28 mouse cellular contexts compared by ENCODE assay signal in the genomic region with DNA sequence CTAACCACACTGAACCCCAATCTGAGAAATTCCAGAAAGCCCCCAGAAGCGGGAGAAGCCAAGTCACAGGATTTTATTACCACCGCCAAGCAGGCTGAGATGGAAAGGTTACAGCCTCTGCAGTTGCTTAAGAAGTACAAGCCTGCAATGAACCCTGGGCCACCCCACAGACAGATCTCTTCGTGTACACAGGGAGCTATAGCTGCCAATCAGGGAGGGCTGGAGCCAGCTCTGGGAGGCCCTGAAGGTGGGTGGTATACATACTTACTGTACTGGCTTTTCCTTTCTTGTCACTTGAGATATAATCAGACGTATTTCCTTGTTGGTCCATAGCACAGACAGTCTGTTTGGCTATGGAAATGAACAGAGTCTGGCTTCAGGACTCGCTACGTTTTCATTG. TPM values are rescaled to one million over a fixed set of nuclear protein-coding genes. Genes with fewer than 3 reads are reported as not detected.
DNase-seq lines count a peak whose midpoint lies in the region; ATAC-seq lines count a peak whose summit lies in the region.
"Had no signal": no experiment of that assay in that cellular context is flagged by ENCODE, and none has a peak within 500 bp of the region (broad histone marks: within the 10 kb centered on the region; RNA-seq: fewer than 3 reads in every experiment).

No protein-coding gene starts in this region.

- no peak overlapping the region for H3K4me3 ChIP-seq in kidney, embryonic 16.5 days (ENCODE audit: low read length)
- H3K4me3 ChIP-seq in embryonic facial prominence, embryonic 10.5 days = no peak overlapping the region
- H3K4me3 ChIP-seq in intestine, embryonic 16.5 days (ENCODE audit: low read length) = no peak overlapping the region
- H3K4me3 ChIP-seq in stomach, embryonic 14.5 days (ENCODE audit: low read depth, low read length) = no peak overlapping the region
- H3K4me3 ChIP-seq in hindbrain, embryonic 12.5 days = no peak overlapping the region
- H3K4me3 ChIP-seq: embryonic facial prominence, embryonic 12.5 days; forebrain, embryonic 10.5 days; forebrain, embryonic 15.5 days; heart, embryonic 10.5 days; heart, embryonic 15.5 days; kidney, embryonic 15.5 days; megakaryocyte, embryonic 14.5 days; midbrain, embryonic 13.5 days; neural tube, embryonic 13.5 days had no signal

- no peaks in the 10 kb centered on the region for H3K27me3 ChIP-seq in kidney, embryonic 16.5 days (ENCODE audit: insufficient read depth, low read length)
- H3K27me3 ChIP-seq in embryonic facial prominence, embryonic 10.5 days (replicated peaks; ENCODE audit: low read depth, poor library complexity, severe bottlenecking) = no peaks in the 10 kb centered on the region
- no peaks in the 10 kb centered on the region for H3K27me3 ChIP-seq in intestine, embryonic 16.5 days (replicated peaks; ENCODE audit: control insufficient read depth, insufficient read depth, low read length)
- H3K27me3 ChIP-seq in stomach, embryonic 14.5 days (ENCODE audit: control insufficient read depth, insufficient read depth, low read length) = no peaks in the 10 kb centered on the region
- no peaks in the 10 kb centered on the region for H3K27me3 ChIP-seq in hindbrain, embryonic 12.5 days
- H3K27me3 ChIP-seq: embryonic facial prominence, embryonic 12.5 days; forebrain, embryonic 15.5 days; heart, embryonic 15.5 days; kidney, embryonic 15.5 days; midbrain, embryonic 13.5 days; neural tube, embryonic 13.5 days had no signal

- no peak overlapping the region for H3K9ac ChIP-seq in kidney, embryonic 16.5 days (replicated peaks; ENCODE audit: low read length)
- no peak overlapping the region for H3K9ac ChIP-seq in intestine, embryonic 16.5 days (ENCODE audit: low read depth, low read length)
- H3K9ac ChIP-seq in stomach, embryonic 14.5 days (replicated peaks; ENCODE audit: low read depth, low read length) = no peak overlapping the region
- no peak overlapping the region for H3K9ac ChIP-seq in hindbrain, embryonic 12.5 days
- H3K9ac ChIP-seq: embryonic facial prominence, embryonic 12.5 days; forebrain, embryonic 15.5 days; heart, embryonic 15.5 days; kidney, embryonic 15.5 days; midbrain, embryonic 13.5 days; neural tube, embryonic 13.5 days had no signal

- ATAC-seq in kidney, embryonic 16.5 days (ENCODE audit: low FRiP score, low TSS enrichment) = 0 out of 2 replicates have a peak, but pooled peaks have one; percentile 42
- ATAC-seq in intestine, embryonic 16.5 days = peak; percentile 74
- 0 out of 2 replicates have a peak, but pooled peaks have one; percentile 20 for ATAC-seq in stomach, embryonic 14.5 days (ENCODE audit: insufficient number of reproducible peaks, insufficient read depth, low FRiP score, low read depth)
- no peak for ATAC-seq in hindbrain, embryonic 12.5 days (ENCODE audit: low FRiP score)
- ATAC-seq: forebrain, embryonic 15.5 days; hindbrain, postnatal 0 days; midbrain, embryonic 13.5 days had no signal

- H3K4me2 ChIP-seq in kidney, embryonic 16.5 days (replicated peaks; ENCODE audit: low read depth, low read length) = no peak overlapping the region
- H3K4me2 ChIP-seq in intestine, embryonic 16.5 days (ENCODE audit: low read depth, low read length) = no peak overlapping the region
- no peak overlapping the region for H3K4me2 ChIP-seq in stomach, embryonic 14.5 days (replicated peaks; ENCODE audit: low read depth, low read length)
- no peak overlapping the region for H3K4me2 ChIP-seq in hindbrain, embryonic 12.5 days (replicated peaks)
- H3K4me2 ChIP-seq: embryonic facial prominence, embryonic 12.5 days; forebrain, embryonic 15.5 days; heart, embryonic 15.5 days; kidney, embryonic 15.5 days; midbrain, embryonic 13.5 days; neural tube, embryonic 13.5 days had no signal

- no peaks in the 10 kb centered on the region for H3K9me3 ChIP-seq in kidney, embryonic 16.5 days (ENCODE audit: low read length)
- no peaks in the 10 kb centered on the region for H3K9me3 ChIP-seq in embryonic facial prominence, embryonic 10.5 days
- no peaks in the 10 kb centered on the region for H3K9me3 ChIP-seq in intestine, embryonic 16.5 days (ENCODE audit: control insufficient read depth, low read length)
- H3K9me3 ChIP-seq in stomach, embryonic 14.5 days (ENCODE audit: control insufficient read depth, low read depth, low read length) = no peaks in the 10 kb centered on the region
- no peaks in the 10 kb centered on the region for H3K9me3 ChIP-seq in hindbrain, embryonic 12.5 days (replicated peaks)
- H3K9me3 ChIP-seq: embryonic facial prominence, embryonic 12.5 days; forebrain, embryonic 10.5 days; forebrain, embryonic 15.5 days; G1E; heart, embryonic 10.5 days; heart, embryonic 15.5 days; kidney, embryonic 15.5 days; megakaryocyte, embryonic 14.5 days; midbrain, embryonic 13.5 days; neural tube, embryonic 13.5 days had no signal

- peaks cover 12% of the 10 kb centered on the region; the same call in 1 of the 2 replicates for H3K4me1 ChIP-seq in kidney, embryonic 16.5 days (ENCODE audit: insufficient read depth, low read length)
- peaks cover 25% of the 10 kb centered on the region for H3K4me1 ChIP-seq in embryonic facial prominence, embryonic 10.5 days
- H3K4me1 ChIP-seq in intestine, embryonic 16.5 days (ENCODE audit: control insufficient read depth, insufficient read depth, low read length) = 0 out of 2 replicates have a peak, but pooled peaks cover 2% of the 10 kb centered on the region
- no peaks in the 10 kb centered on the region for H3K4me1 ChIP-seq in stomach, embryonic 14.5 days (ENCODE audit: control insufficient read depth, insufficient read depth, low read length)
- H3K4me1 ChIP-seq in hindbrain, embryonic 12.5 days = peaks cover 5% of the 10 kb centered on the region; the same call in 1 of the 2 replicates
- H3K4me1 ChIP-seq: forebrain, embryonic 15.5 days had no signal

- 0 out of 2 replicates have a peak, but pooled peaks cover 6% of the 10 kb centered on the region for H3K36me3 ChIP-seq in kidney, embryonic 16.5 days (ENCODE audit: insufficient read depth, low read length)
- H3K36me3 ChIP-seq in embryonic facial prominence, embryonic 10.5 days (replicated peaks) = peaks cover 4% of the 10 kb centered on the region; the same call in 1 of the 2 replicates
- no peaks in the 10 kb centered on the region for H3K36me3 ChIP-seq in intestine, embryonic 16.5 days (ENCODE audit: control insufficient read depth, insufficient read depth, low read length)
- no peaks in the 10 kb centered on the region; the same call in 1 of the 2 replicates for H3K36me3 ChIP-seq in stomach, embryonic 14.5 days (ENCODE audit: control insufficient read depth, insufficient read depth, low read length)
- H3K36me3 ChIP-seq in hindbrain, embryonic 12.5 days = no peaks in the 10 kb centered on the region
- H3K36me3 ChIP-seq: embryonic facial prominence, embryonic 12.5 days; forebrain, embryonic 15.5 days; G1E; heart, embryonic 15.5 days had no signal

- intact Hi-C loops in left cerebral cortex, postnatal 4 days (cut with DNase I) = no loop called here

- 57% methylated on average over 6 of the region's 6 CpGs for whole genome bisulfite sequencing in kidney, embryonic 16.5 days
- 79% methylated on average over 6 of the region's 6 CpGs for WGBS in embryonic facial prominence, embryonic 10.5 days
- WGBS in intestine, embryonic 16.5 days = 48% methylated on average over 6 of the region's 6 CpGs
- 66% methylated on average over 6 of the region's 6 CpGs for WGBS in stomach, embryonic 14.5 days
- 76% methylated on average over 6 of the region's 6 CpGs for WGBS in hindbrain, embryonic 12.5 days

- no peak for DNase-seq in kidney, postnatal 4 days
- DNase-seq in embryonic facial prominence, embryonic 10.5 days (ENCODE audit: low spot score) = peak; percentile 13
- no peak for DNase-seq in left cerebral cortex, postnatal 4 days
- no peak for DNase-seq in cerebellum, postnatal 25 days
- DNase-seq: adrenal gland, adult 8-10 months; cerebellum, adult 8-10 months; cerebellum, postnatal 36 days; kidney, adult 18-20 months; kidney, postnatal 36 days; lung, postnatal 14 days; thymus, adult 2 months; thymus, postnatal 4 days had no signal

- no peak overlapping the region for H3K27ac ChIP-seq in kidney, embryonic 16.5 days (ENCODE audit: low read length)
- H3K27ac ChIP-seq in embryonic facial prominence, embryonic 10.5 days (replicated peaks) = no peak overlapping the region
- H3K27ac ChIP-seq in intestine, embryonic 16.5 days (ENCODE audit: low read length) = no peak overlapping the region
- H3K27ac ChIP-seq in stomach, embryonic 14.5 days (ENCODE audit: low read length) = no peak overlapping the region
- no peak overlapping the region for H3K27ac ChIP-seq in hindbrain, embryonic 12.5 days
- H3K27ac ChIP-seq: embryonic facial prominence, embryonic 12.5 days; forebrain, embryonic 10.5 days; forebrain, embryonic 15.5 days; heart, embryonic 10.5 days; heart, embryonic 15.5 days; hindbrain, postnatal 0 days; kidney, embryonic 15.5 days; midbrain, embryonic 13.5 days; neural tube, embryonic 13.5 days had no signal

RNA-seq across cellular contexts. Expression of a gene that starts 8.7 kb away (rescaled TPM):
- polyA plus RNA-seq in kidney, embryonic 16.5 days (2015; fragmentation: Nextera tagmentation; extraction: Ambion mirVana) = 32.7 and 34.5 TPM in 2 replicates
- 26.2 and 27.8 TPM in 2 replicates for polyA plus RNA-seq in embryonic facial prominence, embryonic 10.5 days (2016; fragmentation: Nextera tagmentation; extraction: Ambion mirVana)
- polyA plus RNA-seq in intestine, embryonic 16.5 days (2015; fragmentation: Nextera tagmentation; extraction: Ambion mirVana) = 21.7 and 22.0 TPM in 2 replicates
- 25.1 and 30.0 TPM in 2 replicates for polyA plus RNA-seq in stomach, embryonic 14.5 days (2014; fragmentation: Nextera tagmentation; extraction: Ambion mirVana)
- 10 to 100 TPM; 23.6 to 25.7 TPM for total RNA-seq in left cerebral cortex, postnatal 4 days (2021)
- polyA plus RNA-seq in hindbrain, embryonic 12.5 days (2016; fragmentation: Nextera tagmentation; extraction: Ambion mirVana) = 29.9 and 33.4 TPM in 2 replicates
- total RNA-seq: G1E had no signal
- polyA plus RNA-seq: G1E had no signal

RNA-seq across cellular contexts. Expression of a gene that starts 37.7 kb away (rescaled TPM):
- 10.8 and 13.3 TPM in 2 replicates for polyA plus RNA-seq in kidney, embryonic 16.5 days (2015; fragmentation: Nextera tagmentation; extraction: Ambion mirVana)
- 9.6 and 12.0 TPM in 2 replicates for polyA plus RNA-seq in embryonic facial prominence, embryonic 10.5 days (2016; fragmentation: Nextera tagmentation; extraction: Ambion mirVana)
- 5.7 TPM in 2 replicates for polyA plus RNA-seq in intestine, embryonic 16.5 days (2015; fragmentation: Nextera tagmentation; extraction: Ambion mirVana)
- polyA plus RNA-seq in stomach, embryonic 14.5 days (2014; fragmentation: Nextera tagmentation; extraction: Ambion mirVana) = 13.6 and 14.8 TPM in 2 replicates
- total RNA-seq in left cerebral cortex, postnatal 4 days (2021) = 10 to 100 TPM; 18.0 to 18.7 TPM
- 13.9 and 15.4 TPM in 2 replicates for polyA plus RNA-seq in hindbrain, embryonic 12.5 days (2016; fragmentation: Nextera tagmentation; extraction: Ambion mirVana)

RNA-seq across cellular contexts. Expression of a gene that starts 49.3 kb away (rescaled TPM):
- polyA plus RNA-seq in kidney, embryonic 16.5 days (2015; fragmentation: Nextera tagmentation; extraction: Ambion mirVana) = 11.4 and 22.5 TPM in 2 replicates
- 1.2 and 1.4 TPM in 2 replicates for polyA plus RNA-seq in embryonic facial prominence, embryonic 10.5 days (2016; fragmentation: Nextera tagmentation; extraction: Ambion mirVana)
- 12.0 and 13.6 TPM in 2 replicates for polyA plus RNA-seq in intestine, embryonic 16.5 days (2015; fragmentation: Nextera tagmentation; extraction: Ambion mirVana)
- polyA plus RNA-seq in stomach, embryonic 14.5 days (2014; fragmentation: Nextera tagmentation; extraction: Ambion mirVana) = 19.7 and 21.1 TPM in 2 replicates
- total RNA-seq in left cerebral cortex, postnatal 4 days (2021) = under 1 TPM; 0.52 to 0.66 TPM
- 3.2 and 3.8 TPM in 2 replicates for polyA plus RNA-seq in hindbrain, embryonic 12.5 days (2016; fragmentation: Nextera tagmentation; extraction: Ambion mirVana)
- total RNA-seq: gastrocnemius, adult 18-20 months had no signal
- polyA plus RNA-seq: forebrain, embryonic 15.5 days; G1E had no signal
